Mouse (Mus musculus): ENCODE measurements around the gene Fam241a. TPM values are rescaled to one million over a fixed set of nuclear protein-coding genes. Genes with fewer than 3 reads are reported as not detected.
A peak's percentile ranks its signal among the peaks of the same experiment; 100 is the strongest.

The Fam241a gene
- 8.6 and 10.7 TPM in 2 replicates for polyA plus RNA-seq (2015; fragmentation: Nextera tagmentation; extraction: Ambion mirVana)

DNA sequence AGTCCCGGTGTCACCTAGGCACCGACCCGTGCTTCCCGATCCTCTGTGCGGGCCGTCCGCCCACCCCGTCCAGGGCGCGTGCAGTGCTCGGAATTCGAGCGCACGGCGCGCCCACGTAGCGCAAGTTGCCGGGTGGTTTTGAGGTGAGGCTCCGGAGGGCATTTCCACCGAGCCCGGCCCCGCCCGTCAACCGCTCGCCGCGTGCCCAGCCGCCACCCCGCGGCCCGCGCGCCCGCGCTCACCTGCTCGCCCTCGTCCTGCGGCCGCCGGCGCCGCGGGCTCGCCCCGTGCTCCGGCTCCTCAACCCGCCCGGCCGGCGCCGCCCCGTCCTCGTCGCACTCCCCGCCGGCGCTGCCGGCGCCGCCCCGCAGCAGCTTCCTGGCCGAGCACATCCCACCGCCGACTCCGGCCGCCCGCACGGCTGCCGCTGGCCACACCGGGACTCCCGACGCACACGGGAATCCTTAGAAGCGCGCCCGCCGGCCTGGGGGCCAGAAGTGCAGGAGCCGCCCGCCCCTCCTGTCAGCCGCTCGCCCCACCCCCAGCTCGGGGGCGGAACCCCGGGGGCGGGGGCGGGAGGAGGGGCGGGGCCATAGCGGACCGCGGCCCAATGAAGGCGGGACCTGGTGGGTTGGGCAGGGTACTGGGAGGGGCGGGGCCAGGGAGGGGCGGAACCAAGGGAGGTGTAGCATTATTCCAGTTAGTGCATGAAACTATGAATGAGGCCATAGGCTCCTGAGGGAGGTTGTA is at the start of gene Fam241a:
Gene Fam241a (minus strand): TSS at position 533 of the 750 bp plus-strand sequence.
- Histone ChIP-seq H3K4me3 (peak within 1 kb of the TSS; percentile 75), H3K27ac (no peak within 1 kb of the TSS; the same call in 1 of the 2 replicates), H3K9ac (peak within 1 kb of the TSS; percentile 44), H3K4me1 (no peaks in the 10 kb centered on the region), H3K4me2 (peak within 1 kb of the TSS; percentile 90), H3K36me3 (no peaks in the 10 kb centered on the region), H3K27me3 (peaks cover 6% of the 10 kb centered on the region; the same call in 1 of the 2 replicates), H3K9me3 (no peaks in the 10 kb centered on the region)
- peak; percentile 94 for ATAC-seq (ENCODE audit: insufficient number of reproducible peaks, low FRiP score, low TSS enrichment, low read depth)
- WGBS, result under 1% methylated on average over 81 of the region's 94 CpGs

DNA sequence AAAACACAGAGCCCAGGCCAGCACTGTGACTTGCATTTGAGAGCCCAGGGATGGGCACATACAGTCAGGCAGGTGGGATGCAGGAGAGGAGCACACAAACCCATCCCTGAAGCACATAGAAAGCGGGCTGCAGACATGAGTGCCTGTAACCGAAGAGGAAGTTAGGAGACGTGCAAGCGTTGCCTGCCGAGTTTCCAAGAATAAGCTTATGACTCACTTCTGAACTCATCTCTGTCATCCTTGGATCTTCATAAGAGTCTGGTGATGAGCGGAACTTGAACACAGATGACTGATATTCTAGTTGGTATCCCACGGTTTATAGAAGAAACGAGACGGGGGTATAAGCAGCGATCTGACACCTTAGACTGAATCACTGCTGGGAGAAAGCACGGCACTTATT is 36.3 kb upstream of the Fam241a start:
- Histone ChIP-seq H3K9me3 (peaks cover 4% of the 10 kb centered on the region; the same call in 1 of the 2 replicates), H3K4me2 (no peak overlapping the region), H3K9ac (no peak overlapping the region), H3K4me1 (no peaks in the 10 kb centered on the region), H3K36me3 (no peaks in the 10 kb centered on the region), H3K4me3 (no peak overlapping the region), H3K27ac (no peak overlapping the region), H3K27me3 (no peaks in the 10 kb centered on the region; the same call in 1 of the 2 replicates)
- ATAC-seq (ENCODE audit: insufficient number of reproducible peaks, low FRiP score, low TSS enrichment, low read depth), result no peak
- 94% methylated on average over 11 of the region's 11 CpGs for WGBS

DNA sequence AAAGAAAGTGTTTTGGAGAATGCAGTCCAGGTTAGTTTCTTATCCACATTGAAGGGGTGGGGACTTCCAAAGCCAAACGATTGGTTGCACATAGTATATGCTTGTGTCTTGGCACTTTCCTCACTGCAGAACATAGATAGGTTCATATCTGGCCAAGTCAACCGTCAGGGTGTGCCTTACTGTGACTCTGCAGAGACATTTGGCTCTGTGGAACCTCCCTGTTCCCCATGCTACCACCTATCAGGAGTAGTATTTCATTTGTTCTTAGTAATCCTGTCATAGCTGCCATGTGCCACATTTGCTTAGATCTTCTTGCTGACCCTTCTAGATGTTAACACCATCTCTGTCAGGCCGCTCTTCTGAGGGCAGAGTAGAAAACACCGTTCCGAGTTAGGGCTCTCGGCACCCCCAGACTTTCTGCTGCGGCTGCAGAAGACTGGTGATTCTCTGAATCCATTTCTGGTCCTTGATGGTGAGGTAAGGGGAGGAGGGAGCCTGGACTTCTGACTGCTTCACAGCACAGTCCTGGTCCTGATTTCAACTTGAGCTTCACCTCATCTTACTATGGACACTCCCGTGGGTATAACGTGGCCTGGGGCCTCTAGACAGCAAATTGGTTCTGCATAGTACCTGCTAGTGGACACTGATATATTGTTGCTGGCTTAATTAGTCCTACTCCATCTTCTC is 34.3 kb upstream of the Fam241a start:
- ATAC-seq (ENCODE audit: insufficient number of reproducible peaks, low FRiP score, low TSS enrichment, low read depth), result no peak
- Histone ChIP-seq H3K9ac (no peak overlapping the region), H3K4me1 (0 out of 2 replicates have a peak, but pooled peaks cover 3% of the 10 kb centered on the region), H3K4me3 (no peak overlapping the region), H3K36me3 (no peaks in the 10 kb centered on the region), H3K27me3 (no peaks in the 10 kb centered on the region; the same call in 1 of the 2 replicates), H3K9me3 (no peaks in the 10 kb centered on the region), H3K4me2 (no peak overlapping the region), H3K27ac (no peak overlapping the region)
- 80% methylated on average over 9 of the region's 9 CpGs for WGBS

DNA sequence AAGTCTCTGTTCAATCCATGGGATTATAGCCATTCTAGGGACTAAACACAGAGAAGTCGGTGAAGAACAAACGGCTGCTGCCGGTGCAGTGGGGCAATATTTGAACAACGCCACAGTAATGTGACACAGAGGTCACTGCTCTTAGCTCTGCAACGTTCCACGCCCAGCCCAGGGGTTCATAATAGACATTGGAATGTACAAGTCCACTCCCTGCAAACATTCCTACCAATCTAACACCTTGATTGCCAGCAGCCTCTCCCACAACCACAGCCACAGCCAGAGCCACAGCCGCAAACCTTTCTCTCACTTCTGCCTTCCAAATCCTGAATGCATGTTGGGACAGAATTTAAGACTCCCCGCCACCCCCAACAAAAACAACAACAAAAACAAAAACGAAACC is 33.8 kb upstream of the Fam241a start:
- Histone ChIP-seq H3K9me3 (no peaks in the 10 kb centered on the region), H3K27me3 (no peaks in the 10 kb centered on the region; the same call in 1 of the 2 replicates), H3K27ac (no peak overlapping the region), H3K4me1 (0 out of 2 replicates have a peak, but pooled peaks cover 3% of the 10 kb centered on the region), H3K4me3 (no peak overlapping the region), H3K9ac (no peak overlapping the region), H3K4me2 (no peak overlapping the region), H3K36me3 (no peaks in the 10 kb centered on the region)
- no peak for ATAC-seq (ENCODE audit: insufficient number of reproducible peaks, low FRiP score, low TSS enrichment, low read depth)
- 55% methylated on average over 9 of the region's 9 CpGs for WGBS

DNA sequence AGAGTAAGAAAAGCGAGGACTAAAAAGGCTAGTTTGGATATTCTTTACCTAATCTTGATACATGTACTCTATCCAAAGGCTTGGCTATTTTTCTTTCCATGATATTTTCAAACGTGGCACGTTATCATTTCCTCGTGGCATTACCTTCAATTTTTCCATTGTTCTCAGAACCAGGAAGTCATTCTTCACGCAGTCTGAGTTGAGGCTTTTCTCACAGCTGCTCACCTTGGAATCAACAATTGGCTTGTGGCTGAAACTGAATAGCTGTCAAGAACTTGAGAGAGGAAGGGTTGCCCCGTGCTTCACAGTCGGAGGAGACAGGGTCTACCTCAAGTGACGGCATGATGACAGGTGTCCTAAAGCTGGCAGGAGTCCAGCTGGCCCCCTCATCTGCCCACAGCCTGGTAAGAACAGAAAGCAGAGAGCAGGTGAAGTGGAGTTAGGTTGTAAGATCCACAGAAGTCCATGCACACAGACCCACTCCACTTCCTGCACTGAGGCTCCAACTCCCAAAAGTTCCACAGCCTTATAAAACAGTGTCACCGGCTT is 30.6 kb upstream of the Fam241a start:
- no peak for ATAC-seq (ENCODE audit: insufficient number of reproducible peaks, low FRiP score, low TSS enrichment, low read depth)
- H3K9me3 ChIP-seq, result no peaks in the 10 kb centered on the region
- no peak overlapping the region for H3K4me2 ChIP-seq
- no peaks in the 10 kb centered on the region; the same call in 1 of the 2 replicates for H3K27me3 ChIP-seq
- no peak overlapping the region for H3K27ac ChIP-seq
- no peak overlapping the region for H3K9ac ChIP-seq
- no peaks in the 10 kb centered on the region for H3K36me3 ChIP-seq
- H3K4me1 ChIP-seq, result 0 out of 2 replicates have a peak, but pooled peaks cover 3% of the 10 kb centered on the region
- WGBS, result 63% methylated on average over 9 of the region's 9 CpGs
- H3K4me3 ChIP-seq, result no peak overlapping the region

DNA sequence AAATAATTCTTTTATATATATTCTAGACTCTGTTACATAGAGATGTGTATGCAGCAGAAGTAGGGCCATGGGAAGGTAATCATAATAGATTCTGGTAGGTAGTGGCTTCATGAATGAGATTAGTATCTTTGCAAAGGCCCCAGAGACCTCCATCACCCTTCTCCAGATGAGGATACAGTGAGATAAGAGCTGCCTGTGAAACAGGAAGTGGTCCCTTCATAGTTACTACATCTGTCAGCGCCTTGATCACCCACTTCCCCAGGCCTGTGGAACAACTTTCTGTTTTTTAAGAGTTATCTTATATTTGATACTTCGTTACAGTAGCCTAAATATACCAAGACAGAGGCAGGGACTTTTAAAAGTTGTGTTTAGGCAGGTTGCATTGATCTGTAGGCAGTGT is 28.3 kb upstream of the Fam241a start:
- no peak overlapping the region for H3K27ac ChIP-seq
- no peaks in the 10 kb centered on the region for H3K9me3 ChIP-seq
- no peak overlapping the region for H3K4me2 ChIP-seq
- H3K4me3 ChIP-seq, result no peak overlapping the region
- WGBS, result 80% methylated on average over 2 of the region's 2 CpGs
- no peaks in the 10 kb centered on the region for H3K36me3 ChIP-seq
- no peak overlapping the region for H3K9ac ChIP-seq
- 0 out of 2 replicates have a peak, but pooled peaks cover 3% of the 10 kb centered on the region for H3K4me1 ChIP-seq
- ATAC-seq (ENCODE audit: insufficient number of reproducible peaks, low FRiP score, low TSS enrichment, low read depth), result no peak
- H3K27me3 ChIP-seq, result no peaks in the 10 kb centered on the region; the same call in 1 of the 2 replicates

DNA sequence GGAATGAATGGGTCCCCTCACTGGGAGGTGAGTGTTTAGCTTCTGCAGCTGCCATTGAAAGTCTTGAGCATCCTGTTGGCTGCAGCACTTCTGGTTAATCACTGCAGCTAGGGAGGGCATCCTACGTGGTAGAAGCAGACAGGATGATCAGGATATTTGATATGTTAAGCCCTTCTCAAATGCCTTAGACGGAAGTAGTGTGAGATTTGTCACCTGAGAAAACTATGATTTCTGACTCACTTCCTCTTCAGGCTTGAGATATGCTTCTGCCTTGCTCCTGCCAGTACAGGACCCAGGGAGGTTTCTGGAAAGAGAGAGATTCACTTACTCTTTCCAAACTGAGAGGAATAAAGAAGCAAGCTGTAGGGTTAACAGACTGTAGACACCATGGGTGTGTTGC is 27.1 kb upstream of the Fam241a start:
- H3K9ac ChIP-seq, result no peak overlapping the region
- 0 out of 2 replicates have a peak, but pooled peaks cover 3% of the 10 kb centered on the region for H3K4me1 ChIP-seq
- WGBS, result 48% methylated on average over 2 of the region's 2 CpGs
- no peak overlapping the region for H3K4me3 ChIP-seq
- H3K27me3 ChIP-seq, result no peaks in the 10 kb centered on the region; the same call in 1 of the 2 replicates
- no peak for ATAC-seq (ENCODE audit: insufficient number of reproducible peaks, low FRiP score, low TSS enrichment, low read depth)
- H3K4me2 ChIP-seq, result no peak overlapping the region
- no peaks in the 10 kb centered on the region for H3K9me3 ChIP-seq
- H3K36me3 ChIP-seq, result no peaks in the 10 kb centered on the region
- H3K27ac ChIP-seq, result no peak overlapping the region

DNA sequence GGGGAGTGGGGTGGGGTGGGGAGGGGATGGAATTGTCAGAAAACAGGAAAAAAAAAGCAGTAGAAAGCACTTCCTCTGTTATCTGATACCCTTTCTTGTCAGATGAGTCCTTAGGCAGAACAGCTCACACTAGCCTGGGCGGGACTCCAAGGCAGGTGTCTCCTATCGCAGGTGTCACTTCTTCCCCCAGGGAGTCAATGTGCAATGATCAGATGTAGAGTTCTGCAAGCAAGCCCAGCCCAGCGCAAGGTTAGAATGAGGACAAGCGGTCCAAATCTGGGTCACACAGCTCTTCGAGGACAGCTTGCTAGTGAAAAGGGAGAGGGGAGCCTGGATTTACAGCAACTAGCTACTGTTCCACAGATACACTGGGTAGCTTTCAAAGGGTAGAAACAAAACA is 26.0 kb upstream of the Fam241a start:
- H3K4me3 ChIP-seq, result no peak overlapping the region
- no peaks in the 10 kb centered on the region for H3K9me3 ChIP-seq
- no peak for ATAC-seq (ENCODE audit: insufficient number of reproducible peaks, low FRiP score, low TSS enrichment, low read depth)
- H3K4me1 ChIP-seq, result 0 out of 2 replicates have a peak, but pooled peaks cover 3% of the 10 kb centered on the region
- H3K27ac ChIP-seq, result no peak overlapping the region
- no peaks in the 10 kb centered on the region for H3K36me3 ChIP-seq
- no peak overlapping the region for H3K9ac ChIP-seq
- no peaks in the 10 kb centered on the region for H3K27me3 ChIP-seq
- no peak overlapping the region for H3K4me2 ChIP-seq
- WGBS, result 63% methylated on average over 5 of the region's 5 CpGs

DNA sequence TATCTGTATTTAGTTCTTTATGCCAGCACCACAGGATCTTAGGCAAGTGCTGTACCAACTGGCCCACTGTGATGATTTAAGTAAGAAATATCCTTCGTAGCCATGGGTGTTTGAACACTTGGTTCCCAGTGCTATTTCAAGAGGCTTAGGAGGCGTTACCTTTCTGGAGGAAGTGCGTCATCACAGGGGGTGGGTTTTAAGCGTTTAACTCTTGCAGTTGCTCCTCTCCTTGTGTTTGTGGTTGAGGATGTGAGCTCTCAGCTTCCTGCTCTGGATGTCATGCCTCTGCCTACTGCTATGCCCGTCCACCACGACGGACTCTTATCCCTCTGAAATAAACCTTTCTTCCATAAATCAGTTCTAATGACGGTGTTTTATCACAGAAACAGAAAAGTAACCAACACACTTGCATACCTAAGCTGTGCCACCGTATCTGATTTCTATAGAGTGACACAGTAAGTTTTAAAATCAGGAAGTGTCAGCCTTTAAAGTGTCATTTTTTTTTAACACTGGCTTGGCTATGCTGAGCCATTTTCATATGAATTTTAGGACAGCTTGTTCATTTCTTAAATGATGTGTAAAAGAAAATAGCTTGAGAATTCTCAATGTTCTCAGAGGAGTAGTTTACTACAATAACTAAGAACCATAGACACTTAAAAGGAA is 22.0 kb upstream of the Fam241a start:
- ATAC-seq (ENCODE audit: insufficient number of reproducible peaks, low FRiP score, low TSS enrichment, low read depth), result no peak
- Histone ChIP-seq H3K4me2 (no peak overlapping the region), H3K4me3 (no peak overlapping the region), H3K27me3 (no peaks in the 10 kb centered on the region), H3K4me1 (0 out of 2 replicates have a peak, but pooled peaks cover 2% of the 10 kb centered on the region), H3K36me3 (no peaks in the 10 kb centered on the region), H3K27ac (no peak overlapping the region), H3K9ac (no peak overlapping the region), H3K9me3 (no peaks in the 10 kb centered on the region)
- WGBS, result 73% methylated on average over 9 of the region's 9 CpGs

DNA sequence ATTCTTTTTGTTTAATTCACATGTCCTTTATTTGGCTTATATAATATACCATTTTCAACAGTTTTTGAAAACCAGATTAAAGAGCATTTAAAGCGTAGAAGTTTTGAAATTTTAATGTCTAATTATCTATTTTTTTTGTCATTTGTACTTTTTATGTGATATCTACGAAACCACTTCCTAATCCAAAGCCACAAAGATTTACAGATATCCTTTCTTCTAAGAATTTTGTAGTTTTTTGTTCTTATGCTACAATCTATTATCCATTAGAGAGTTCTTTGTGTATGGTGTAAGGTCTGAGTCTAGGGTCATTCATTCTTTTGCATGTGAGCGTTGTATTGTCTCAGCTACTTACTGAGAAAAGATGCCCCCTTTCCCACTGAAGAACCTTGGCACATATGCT is 21.4 kb upstream of the Fam241a start:
- Histone ChIP-seq H3K4me2 (no peak overlapping the region), H3K9me3 (no peaks in the 10 kb centered on the region), H3K9ac (no peak overlapping the region), H3K27me3 (no peaks in the 10 kb centered on the region), H3K4me1 (0 out of 2 replicates have a peak, but pooled peaks cover 2% of the 10 kb centered on the region), H3K4me3 (no peak overlapping the region), H3K36me3 (no peaks in the 10 kb centered on the region), H3K27ac (no peak overlapping the region)
- ATAC-seq (ENCODE audit: insufficient number of reproducible peaks, low FRiP score, low TSS enrichment, low read depth), result no peak
- 85% methylated on average over 3 of the region's 3 CpGs for WGBS

DNA sequence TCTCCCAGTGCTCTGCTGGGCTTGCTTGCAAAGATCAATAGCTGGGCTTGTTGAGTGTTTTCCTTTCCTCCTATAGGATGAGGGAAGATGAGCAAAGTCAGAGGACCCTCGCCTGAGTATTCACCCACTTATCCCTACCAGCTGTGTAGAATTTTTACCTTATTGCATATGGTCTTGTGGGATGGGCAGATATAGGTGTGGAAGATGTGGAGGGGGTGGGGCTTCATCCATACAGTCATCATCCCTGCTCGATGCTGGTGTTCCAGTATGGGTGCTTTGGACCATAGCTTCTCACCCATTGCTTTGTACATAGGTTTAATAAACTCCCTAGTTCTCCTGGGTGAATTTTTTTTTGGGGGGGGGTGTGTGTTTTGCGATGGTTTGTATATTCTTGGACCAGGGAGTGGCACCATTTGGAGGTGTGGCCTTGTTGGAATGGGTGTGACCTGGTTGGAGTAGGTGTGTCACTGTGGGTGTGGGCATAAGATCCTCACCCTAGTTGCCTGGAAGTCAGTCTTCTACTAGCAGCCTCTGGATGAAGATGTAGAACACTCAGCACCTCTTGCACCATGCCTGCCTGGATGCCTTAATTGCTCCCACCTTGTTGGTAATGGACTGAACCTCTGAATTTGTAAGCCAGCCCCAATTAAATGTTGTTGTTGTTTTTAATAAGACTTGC is 19.7 kb upstream of the Fam241a start:
- WGBS, result 88% methylated on average over 3 of the region's 3 CpGs
- H3K9me3 ChIP-seq, result no peaks in the 10 kb centered on the region
- no peak overlapping the region for H3K27ac ChIP-seq
- no peak overlapping the region for H3K4me2 ChIP-seq
- H3K9ac ChIP-seq, result no peak overlapping the region
- no peaks in the 10 kb centered on the region for H3K27me3 ChIP-seq
- no peaks in the 10 kb centered on the region for H3K36me3 ChIP-seq
- no peak for ATAC-seq (ENCODE audit: insufficient number of reproducible peaks, low FRiP score, low TSS enrichment, low read depth)
- H3K4me1 ChIP-seq, result 0 out of 2 replicates have a peak, but pooled peaks cover 2% of the 10 kb centered on the region
- no peak overlapping the region for H3K4me3 ChIP-seq
